Mouse (Mus musculus) midbrain, embryonic 13.5 days (tissue): Measurements from ENCODE around the gene Vwc2l. TPM values are rescaled to one million over a fixed set of nuclear protein-coding genes. Genes with fewer than 3 reads are reported as not detected.

ENCODE experiments used
- ATAC-seq: fragments of 200-750 bp; cut with Nextera tagmentation; 2 replicates; pipeline ENCODE4 v1.8.0; 2017; ENCODE audit warnings: mild to moderate bottlenecking, moderate TSS enrichment, moderate library complexity
- H3K27ac ChIP-seq: fragments of 300-500 bp; sonication (generic); 2 replicates; pipeline ENCODE4 v1.5.1; 2015; ENCODE audit warnings: inconsistent platforms, mild to moderate bottlenecking, moderate library complexity
- H3K27me3 ChIP-seq: fragments of 300-500 bp; sonication (generic); 2 replicates; pipeline ENCODE4 v1.6.1; 2015; ENCODE audit warnings: mild to moderate bottlenecking, inconsistent platforms
- H3K36me3 ChIP-seq: fragments of 300-500 bp; sonication (generic); 2 replicates; pipeline ENCODE4 v1.6.1; 2015; ENCODE audit warnings: mild to moderate bottlenecking, inconsistent platforms
- H3K4me1 ChIP-seq: fragments of 300-500 bp; sonication (generic); replicated peaks from 2 replicates; pipeline ENCODE4 v1.6.1; 2015; ENCODE audit warnings: inconsistent platforms
- H3K4me2 ChIP-seq: fragments of 300-500 bp; sonication (generic); replicated peaks from 2 replicates; pipeline ENCODE4 v1.6.1; 2015; ENCODE audit warnings: moderate library complexity, mild to moderate bottlenecking, inconsistent platforms
- H3K4me3 ChIP-seq: fragments of 300-500 bp; sonication (generic); replicated peaks from 2 replicates; pipeline ENCODE4 v1.5.1; 2015; ENCODE audit warnings: mild to moderate bottlenecking, inconsistent platforms
- H3K9ac ChIP-seq: fragments of 300-500 bp; sonication (generic); replicated peaks from 2 replicates; pipeline ENCODE4 v1.6.1; 2015; ENCODE audit warnings: mild to moderate bottlenecking, inconsistent platforms
- H3K9me3 ChIP-seq: fragments of 300-500 bp; sonication (generic); 2 replicates; pipeline ENCODE4 v1.6.1; 2016; ENCODE audit warnings: mild to moderate bottlenecking, inconsistent platforms
- WGBS: fragments of 180-500 bp; shearing (Covaris S2); methylation state at CpG from one replicate; pipeline ENCODE4 v1.1.7; 2015; 5-methylcytosine and 5-hydroxymethylcytosine counted together
- polyA plus RNA-seq: library from polyadenylated mRNA; unstranded; fragments of >200 nt; fragmentation: Nextera tagmentation; extraction: Ambion mirVana; gene quantifications from 2 replicates; pipeline ENCODE4 v1.2.1, GENCODE M21; 2015

Gene Vwc2l
- polyA plus RNA-seq, 1 experiment from 2014 or later, result 4.7 TPM

- 0 out of 2 replicates have a peak, but pooled peaks cover 3% of the 10 kb centered on the region for H3K4me1 ChIP-seq
- H3K27ac ChIP-seq, result no peak overlapping the region
- ATAC-seq, result no peak
- WGBS, result 80% methylated on average over 2 of the region's 2 CpGs
- no peak overlapping the region for H3K4me2 ChIP-seq
- no peaks in the 10 kb centered on the region for H3K36me3 ChIP-seq
- H3K27me3 ChIP-seq, result no peaks in the 10 kb centered on the region
- no peak overlapping the region for H3K4me3 ChIP-seq
- H3K9me3 ChIP-seq, result no peaks in the 10 kb centered on the region
- H3K9ac ChIP-seq, result no peak overlapping the region
These were observed 192.9 kb downstream of the Vwc2l start for GRCm38 (mm10) chr1:70918173-70919036.

- no peak overlapping the region for H3K4me3 ChIP-seq
- H3K4me2 ChIP-seq, result no peak overlapping the region
- WGBS, result 96% methylated on average over 4 of the region's 4 CpGs
- no peak for ATAC-seq
- no peak overlapping the region for H3K27ac ChIP-seq
- H3K27me3 ChIP-seq, result no peaks in the 10 kb centered on the region
- no peaks in the 10 kb centered on the region for H3K9me3 ChIP-seq
- H3K9ac ChIP-seq, result no peak overlapping the region
- H3K4me1 ChIP-seq, result no peaks in the 10 kb centered on the region
- H3K36me3 ChIP-seq, result no peaks in the 10 kb centered on the region
These were observed 207.5 kb downstream of the Vwc2l start for GRCm38 (mm10) chr1:70933016-70933415.
